Mouse (Mus musculus): ENCODE data around the gene Cdh22.
A peak's percentile ranks its signal among the peaks of the same experiment; 100 is the strongest.

Gene Cdh22

DNA sequence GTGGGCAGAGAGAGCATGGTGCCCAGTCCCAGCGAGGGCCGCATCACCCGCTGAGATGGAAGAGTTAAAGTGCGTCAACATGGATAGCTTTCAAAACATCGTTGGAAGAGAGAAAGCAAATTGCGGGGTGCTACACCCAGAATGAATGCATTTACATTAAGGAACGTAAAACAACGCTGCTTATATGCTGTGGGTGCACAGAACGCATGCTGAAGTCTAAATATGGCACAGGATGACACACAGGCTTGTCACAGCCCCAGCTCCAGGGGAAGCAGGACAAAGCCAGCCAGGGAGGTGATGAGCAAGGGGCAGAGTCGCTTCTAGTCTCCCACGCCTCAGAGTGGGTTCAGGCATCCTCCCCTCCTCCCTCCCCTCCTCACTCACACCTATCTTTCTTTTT, 27.0 kb downstream of the Cdh22 start:
- peak in 1 of 2 experiments; percentile 37 for DNase-seq (ENCODE audit: low spot score in 2 of 2)

DNA sequence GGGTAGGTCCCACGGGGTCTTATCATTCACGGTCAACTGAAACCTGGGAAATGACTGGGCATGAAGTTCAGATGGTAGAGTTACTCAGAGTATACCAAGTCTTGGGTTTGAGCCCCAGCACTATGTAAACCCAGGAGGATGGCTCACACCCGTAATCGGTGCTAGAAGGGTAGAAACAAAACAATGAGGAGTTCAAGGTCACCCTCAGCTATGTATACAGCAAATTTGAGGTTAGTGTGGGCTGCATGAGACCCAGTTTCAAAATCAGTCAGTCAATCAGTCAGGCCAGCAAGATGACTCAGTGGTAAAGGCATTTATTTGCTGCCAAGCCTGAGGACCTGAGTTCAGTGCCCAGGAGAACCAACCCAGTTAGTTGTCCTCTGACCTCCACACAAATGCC, 27.6 kb downstream of the Cdh22 start:
- no peak for DNase-seq (ENCODE audit: low spot score in 2 of 2)

DNA sequence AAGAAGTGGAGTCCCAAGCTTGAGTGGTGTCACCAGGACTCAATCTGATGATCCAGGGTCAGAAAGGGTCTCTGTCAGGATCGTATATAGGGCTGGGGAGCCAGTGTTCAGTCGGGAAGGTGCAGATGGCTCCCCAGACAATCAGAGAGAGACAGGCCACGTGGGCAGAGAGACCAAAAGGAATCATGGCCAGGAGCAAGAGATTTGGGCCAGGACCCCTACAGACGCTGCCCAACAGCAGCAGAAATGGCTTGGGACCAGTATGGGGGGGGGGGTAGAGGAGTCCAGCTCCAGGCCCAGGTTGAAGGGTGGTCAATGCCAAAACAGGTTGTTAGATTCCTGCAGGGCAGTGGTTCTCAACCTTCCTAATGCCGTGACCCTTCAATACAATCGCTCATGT, 29.2 kb downstream of the Cdh22 start:
- no peak for DNase-seq (ENCODE audit: low spot score in 2 of 2)

DNA sequence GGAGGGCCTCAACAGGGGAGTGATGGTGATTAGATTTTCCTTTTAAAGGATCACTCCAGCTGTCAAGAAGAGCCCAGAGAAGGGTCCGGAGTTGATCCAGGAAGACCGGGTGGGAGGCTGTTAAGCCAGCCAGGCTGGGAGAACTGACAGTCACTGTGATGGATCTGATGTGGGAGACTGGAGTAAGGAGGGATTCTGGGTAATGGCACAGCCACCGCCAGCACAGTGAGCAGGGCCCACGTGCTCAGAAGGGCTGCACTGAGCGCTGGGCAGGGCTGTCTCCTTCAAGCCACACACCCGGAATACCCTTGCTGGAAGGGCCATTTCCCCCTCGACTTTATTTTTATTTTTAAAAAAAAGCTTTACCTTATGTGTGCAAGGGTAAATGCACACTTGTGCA, 29.7 kb downstream of the Cdh22 start:
- no peak for DNase-seq (ENCODE audit: low spot score in 2 of 2)

GRCm38 (mm10) chr2:165201761-165202751, 32.6 kb downstream of the Cdh22 start:
- peak; percentile 66 to 69 for DNase-seq (ENCODE audit: low spot score in 2 of 2)

DNA sequence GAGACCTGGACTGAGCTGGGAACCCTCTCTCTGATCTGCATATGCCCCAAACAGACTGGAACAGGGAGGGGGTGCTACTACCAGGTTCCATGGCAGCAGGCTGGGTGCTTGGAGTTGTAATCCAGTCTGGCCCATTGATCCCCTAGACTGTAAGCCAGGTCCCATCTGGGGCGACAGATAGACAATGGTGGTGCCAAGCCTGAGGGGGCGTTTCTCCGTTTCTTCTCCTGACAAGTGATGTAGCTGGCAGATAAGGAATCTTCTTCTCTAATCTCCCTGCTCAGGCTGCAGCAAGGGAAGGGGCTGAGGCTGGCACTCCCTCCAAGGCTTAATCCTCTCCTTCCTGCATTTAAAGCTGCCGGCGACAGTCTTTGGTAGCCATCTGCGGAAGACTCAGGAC, 37.1 kb downstream of the Cdh22 start:
- DNase-seq (ENCODE audit: low spot score in 2 of 2), result peak in 1 of 2 experiments; percentile 42

GRCm38 (mm10) chr2:165195411-165196182, 39.1 kb downstream of the Cdh22 start:
- no peak for DNase-seq (ENCODE audit: low spot score in 2 of 2)

DNA sequence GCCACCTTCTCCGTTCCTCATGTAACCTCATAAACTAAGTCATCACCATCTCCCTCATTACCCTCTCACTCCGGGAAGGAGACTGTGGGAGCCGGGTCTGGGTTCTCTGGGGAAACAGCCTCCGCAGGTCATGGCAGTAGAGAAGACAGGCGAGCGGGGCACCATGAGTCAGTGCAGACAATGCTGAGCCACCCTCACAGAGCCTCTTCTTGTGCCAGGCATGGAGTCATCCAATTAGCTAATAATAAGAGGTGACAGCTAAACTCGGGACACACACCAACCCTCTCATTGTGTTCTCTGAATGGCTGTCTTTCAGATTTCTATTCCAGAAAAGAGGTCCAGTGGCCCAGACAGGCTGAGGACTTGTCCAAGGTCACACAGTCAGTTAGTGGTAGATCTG, 43.2 kb downstream of the Cdh22 start:
- DNase-seq (ENCODE audit: low spot score in 2 of 2), result no peak

GRCm38 (mm10) chr2:165189546-165189945, 45.1 kb downstream of the Cdh22 start:
- no peak for DNase-seq (ENCODE audit: low spot score in 2 of 2)

DNA sequence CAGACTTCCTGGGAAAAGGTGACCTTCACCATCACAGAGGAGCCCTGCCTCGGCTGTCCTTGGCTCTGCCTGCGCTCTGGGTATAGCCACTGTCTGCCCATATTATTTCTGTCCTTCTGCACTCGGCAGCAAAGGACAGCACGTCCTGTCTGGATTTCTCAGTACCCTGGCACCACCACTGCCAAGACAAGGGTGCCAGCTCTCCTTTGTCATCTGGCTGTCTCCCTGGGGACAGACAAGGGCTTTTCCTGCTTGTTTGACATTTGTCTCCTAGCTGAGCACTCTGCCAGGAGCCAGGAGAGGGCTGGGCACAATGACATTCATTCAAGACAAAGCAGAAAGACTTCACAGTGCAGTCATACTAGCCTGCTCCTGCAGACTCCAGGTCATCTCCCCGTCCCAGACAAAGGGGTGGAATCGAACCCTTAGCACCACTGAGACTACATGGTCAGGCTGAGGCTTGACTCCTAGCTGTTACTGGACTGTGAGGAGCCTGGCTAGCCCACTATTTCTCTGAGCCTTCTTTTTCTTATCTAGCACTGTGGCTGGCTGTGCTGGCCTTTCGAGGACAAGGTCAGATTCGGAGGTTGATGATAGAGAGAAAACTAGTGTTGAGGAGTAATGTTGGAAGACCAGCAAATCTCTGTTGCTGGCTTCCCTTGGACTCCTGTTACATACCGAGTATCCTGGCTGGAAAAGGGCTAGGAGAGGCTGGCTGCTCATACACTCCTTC, 46.8 kb downstream of the Cdh22 start:
- DNase-seq (ENCODE audit: low spot score in 2 of 2), result no peak

GRCm38 (mm10) chr2:165184015-165184633, 50.5 kb downstream of the Cdh22 start:
- peak; percentile 66 to 73 for DNase-seq (ENCODE audit: low spot score in 2 of 2)

GRCm38 (mm10) chr2:165182085-165182976, 52.3 kb downstream of the Cdh22 start:
- no peak for DNase-seq (ENCODE audit: low spot score in 2 of 2)

- peak; percentile 51 to 58 for DNase-seq (ENCODE audit: low spot score in 2 of 2)
Observed at GRCm38 (mm10) chr2:165179231-165179630, 55.4 kb downstream of the Cdh22 start.

GRCm38 (mm10) chr2:165176965-165177364, 57.7 kb downstream of the Cdh22 start:
- no peak for DNase-seq (ENCODE audit: low spot score in 2 of 2)

- DNase-seq (ENCODE audit: low spot score in 2 of 2), result peak in 1 of 2 experiments; percentile 45
Observed at GRCm38 (mm10) chr2:165166664-165167435, 67.8 kb downstream of the Cdh22 start.

DNA sequence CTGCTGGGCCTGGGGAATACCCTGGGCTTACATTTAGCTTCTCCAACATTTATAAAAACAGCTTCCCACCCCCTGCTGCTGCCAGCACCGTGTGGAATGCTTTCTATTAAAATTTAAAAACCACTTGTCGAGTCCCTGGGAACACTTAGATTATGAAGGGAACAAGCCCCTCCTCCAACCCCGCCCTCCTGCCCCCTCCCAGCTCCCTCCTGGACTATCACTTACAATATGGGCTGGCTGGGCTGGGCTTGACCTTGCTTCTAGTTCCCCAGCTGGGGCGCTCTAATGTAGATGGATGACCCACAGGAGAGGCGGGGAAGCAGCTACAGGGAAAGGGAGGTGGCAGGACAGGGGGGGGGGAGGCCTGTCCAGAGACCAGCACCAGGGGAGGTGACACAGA, 72.4 kb downstream of the Cdh22 start:
- DNase-seq (ENCODE audit: low spot score in 2 of 2), result no peak

- DNase-seq (ENCODE audit: low spot score in 2 of 2), result no peak
Observed at GRCm38 (mm10) chr2:165160466-165160865, 74.2 kb downstream of the Cdh22 start.

- peak in 1 of 2 experiments; percentile 48 for DNase-seq (ENCODE audit: low spot score in 2 of 2)
Observed at GRCm38 (mm10) chr2:165159055-165159688, 75.5 kb downstream of the Cdh22 start.

DNA sequence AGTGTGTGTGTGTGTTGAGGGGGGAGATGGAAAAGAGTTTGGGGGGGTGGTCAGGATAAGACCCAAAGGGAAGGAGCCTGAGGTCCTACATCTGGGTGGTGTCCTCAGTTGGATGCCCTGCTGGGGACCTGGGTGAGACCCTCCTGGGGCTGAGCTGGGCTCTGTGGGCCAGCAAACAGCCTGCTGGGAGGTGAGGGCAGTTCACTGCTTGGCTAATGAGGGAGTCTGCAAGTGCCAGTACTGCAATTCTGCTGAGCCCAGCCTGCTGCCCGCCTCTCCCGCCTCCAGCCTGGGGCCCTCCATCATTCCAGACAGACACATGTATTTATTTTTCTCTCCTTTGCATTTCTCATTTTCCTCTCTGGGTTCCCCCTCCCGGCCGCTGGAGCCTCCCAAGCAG, 76.3 kb downstream of the Cdh22 start:
- no peak for DNase-seq (ENCODE audit: low spot score in 2 of 2)
